Mouse (Mus musculus) lung, adult 2 months (tissue): Measurements from ENCODE around the gene Ccr4.

Experiments
- CTCF ChIP-seq: fragments of 200-500 bp; IDR thresholded peaks from 2 replicates; pipeline ENCODE4 v1.5.1; 2011; ENCODE audit warnings: mild to moderate bottlenecking, low read length, control low read depth; ENCODE audit not compliant: insufficient read depth
- POLR2A ChIP-seq: fragments of 200-500 bp; IDR thresholded peaks from 2 replicates; pipeline ENCODE4 v1.6.1; 2011; ENCODE audit warnings: low read depth, mild to moderate bottlenecking, control low read depth, low read length, borderline replicate concordance; ENCODE audit errors: extremely low read depth

- no peak for TF ChIP-seq CTCF
- TF ChIP-seq POLR2A: no peak
Observed at GRCm38 (mm10) chr9:114512831-114513230, 8.1 kb upstream of the Ccr4 start.
